8 mouse cellular contexts compared by ENCODE assay signal in the genomic region with DNA sequence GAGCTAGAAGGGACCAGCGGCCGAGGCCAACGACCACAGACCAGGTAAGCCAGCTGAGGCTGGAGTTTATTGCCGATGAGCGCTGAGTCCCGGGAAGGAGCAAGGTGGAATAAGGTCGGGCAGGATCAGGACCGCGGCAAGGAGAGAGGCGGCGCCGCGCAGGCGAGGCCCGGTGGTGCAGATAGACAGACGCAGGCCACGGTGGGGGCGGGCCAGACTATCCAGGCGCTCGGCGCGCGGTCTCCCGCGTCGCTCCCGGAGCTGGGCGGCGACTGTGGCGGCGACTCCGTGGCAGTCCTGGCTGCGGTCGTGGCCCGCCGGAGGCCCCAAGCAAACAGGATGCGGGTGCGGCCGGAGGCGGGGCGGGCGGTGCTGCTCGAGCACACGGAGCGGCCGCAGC. TPM values are rescaled to one million over a fixed set of nuclear protein-coding genes. Genes with fewer than 3 reads are reported as not detected.
DNase-seq lines count a peak whose midpoint lies in the region; ATAC-seq and TF ChIP-seq lines count a peak whose summit lies in the region.

No protein-coding gene starts in this region.

- WGBS in hindbrain, postnatal 0 days: under 1% methylated on average over 43 of the region's 46 CpGs

- peak; percentile 79 for DNase-seq in ZHBTc4 (ENCODE audit: low read depth, low spot score)
- DNase-seq in cerebellum, postnatal 14 days: peak; percentile 81
- DNase-seq in frontal cortex, postnatal 36 days (ENCODE audit: low spot score in 2 of 2): peak; percentile 62 to 66
- peak; percentile 81 for DNase-seq in hindbrain, postnatal 0 days (ENCODE audit: low spot score)
- DNase-seq in left cerebral cortex, adult 8-10 months (ENCODE audit: low spot score in 2 of 2): peak; percentile 48 to 70
- peak; percentile 77 to 84 for DNase-seq in lung, postnatal 4 days
- DNase-seq in right cerebral cortex, adult 18-20 months: peak; percentile 76
- peak; percentile 39 for DNase-seq in urinary bladder, postnatal 10 days (ENCODE audit: low spot score)

- H3K9me3 ChIP-seq in hindbrain, postnatal 0 days (ENCODE audit: low read length): no peaks in the 10 kb centered on the region

- peak overlapping the region; percentile 86 for H3K9ac ChIP-seq in hindbrain, postnatal 0 days (replicated peaks; ENCODE audit: low read length)

- peak overlapping the region; percentile 94 for H3K27ac ChIP-seq in hindbrain, postnatal 0 days

- peak; percentile 37 for TF ChIP-seq CTCF in hindbrain, postnatal 0 days (IDR thresholded peaks at IDR 0.05; ENCODE audit: low read depth)

- ATAC-seq in hindbrain, postnatal 0 days: peak; percentile 75

- H3K36me3 ChIP-seq in hindbrain, postnatal 0 days (ENCODE audit: insufficient read depth, low read length): peaks cover 23% of the 10 kb centered on the region

- H3K4me1 ChIP-seq in hindbrain, postnatal 0 days (ENCODE audit: insufficient read depth, low read length): peaks cover 10% of the 10 kb centered on the region; the same call in 1 of the 2 replicates

- no peaks in the 10 kb centered on the region for H3K27me3 ChIP-seq in hindbrain, postnatal 0 days (ENCODE audit: insufficient read depth, low read length)

- peak overlapping the region; percentile 76 for H3K4me3 ChIP-seq in hindbrain, postnatal 0 days (ENCODE audit: low read length)

- H3K4me2 ChIP-seq in hindbrain, postnatal 0 days (ENCODE audit: low read depth, low read length): peak overlapping the region; percentile 88

RNA-seq across cellular contexts. Expression of a gene that starts 0.7 kb away (rescaled TPM):
- 56.0 and 71.3 TPM in 2 replicates for total RNA-seq in hindbrain, postnatal 0 days (2014; rRNA removed)
- 74.1 and 78.4 TPM in 2 replicates for polyA plus RNA-seq in hindbrain, postnatal 0 days (2015; fragmentation: Nextera tagmentation; extraction: Ambion mirVana)
- 10 to 100 TPM; 34.6 to 36.9 (median 36.6) TPM for total RNA-seq in left cerebral cortex, adult 8-10 months (2022)

RNA-seq across cellular contexts. Expression of a gene that starts 13.3 kb away (rescaled TPM):
- 1.4 and 1.9 TPM in 2 replicates for total RNA-seq in hindbrain, postnatal 0 days (2014; rRNA removed)
- polyA plus RNA-seq in hindbrain, postnatal 0 days (2015; fragmentation: Nextera tagmentation; extraction: Ambion mirVana): 0.93 and 1.5 TPM in 2 replicates
- total RNA-seq in left cerebral cortex, adult 8-10 months (2022): 1 to 10 TPM in 2 of 4 experiments, under 1 TPM in 2; 0.46 to 3.4 (median 1.7) TPM

RNA-seq across cellular contexts. Expression of a gene that starts 13.9 kb away (rescaled TPM):
- total RNA-seq in hindbrain, postnatal 0 days (2014; rRNA removed): 11.8 and 27.9 TPM in 2 replicates
- 13.4 and 14.8 TPM in 2 replicates for polyA plus RNA-seq in hindbrain, postnatal 0 days (2015; fragmentation: Nextera tagmentation; extraction: Ambion mirVana)
- total RNA-seq in left cerebral cortex, adult 8-10 months (2022): 100 to 1,000 TPM in 1 of 4 experiments, 10 to 100 TPM in 3; 80.6 to 105 (median 83.6) TPM

RNA-seq across cellular contexts. Expression of a gene that starts 28.7 kb away (rescaled TPM):
- 0.47 TPM in 1 of 2 replicates, not detected in the other for total RNA-seq in hindbrain, postnatal 0 days (2014; rRNA removed)
- polyA plus RNA-seq in hindbrain, postnatal 0 days (2015; fragmentation: Nextera tagmentation; extraction: Ambion mirVana): 0.11 and 0.18 TPM in 2 replicates
- under 1 TPM; 0.30 to 0.67 (median 0.58) TPM for total RNA-seq in left cerebral cortex, adult 8-10 months (2022)

RNA-seq across cellular contexts. Expression of a gene that starts 35.5 kb away (rescaled TPM):
- total RNA-seq in hindbrain, postnatal 0 days (2014; rRNA removed): 51.0 and 55.8 TPM in 2 replicates
- 32.2 and 33.3 TPM in 2 replicates for polyA plus RNA-seq in hindbrain, postnatal 0 days (2015; fragmentation: Nextera tagmentation; extraction: Ambion mirVana)
- total RNA-seq in left cerebral cortex, adult 8-10 months (2022): 10 to 100 TPM in 3 of 4 experiments, 1 to 10 TPM in 1; 9.2 to 15.8 (median 12.0) TPM

Comparison
In these comparisons a context has a peak if more than half of its experiments do, and no peak if none do; other contexts are left out.
1. Peak in every context shown above with its lines: DNase-seq, ATAC-seq, H3K4me3 ChIP-seq and H3K27ac ChIP-seq.